Mouse (Mus musculus) kidney, adult 11 months (tissue): ENCODE results near the gene Dppa5a.
A peak's percentile ranks its signal among the peaks of the same experiment; 100 is the strongest.
"Not testable (repeated sequence)": the region's sequence is repeated elsewhere in the genome, so short reads cannot be mapped to it uniquely, and the experiment has no call there.

Experiments
- DNase-seq: peaks from one replicate; pipeline ENCODE4 v3.0.0; 2022

The Dppa5a gene

DNA sequence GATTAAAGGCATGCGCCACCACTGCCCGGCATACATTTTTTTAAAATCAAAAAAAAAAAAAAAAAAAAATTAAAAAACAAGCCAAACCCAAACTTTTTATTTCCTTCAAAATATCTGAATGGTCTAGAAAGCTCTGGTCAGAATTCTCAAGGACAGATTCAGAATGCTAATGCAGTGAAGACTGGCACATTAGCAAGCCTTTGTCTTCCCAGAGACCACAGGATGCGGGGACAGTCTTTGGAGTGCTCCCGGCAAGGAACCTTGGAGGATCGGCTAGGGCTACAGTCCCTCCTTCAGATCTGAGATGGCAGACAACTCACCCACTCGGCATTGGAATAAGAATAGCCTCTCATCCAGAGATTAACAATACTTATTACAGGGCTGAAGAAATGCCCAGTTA, 3.3 kb downstream of the Dppa5a start:
- DNase-seq = no peak

DNA sequence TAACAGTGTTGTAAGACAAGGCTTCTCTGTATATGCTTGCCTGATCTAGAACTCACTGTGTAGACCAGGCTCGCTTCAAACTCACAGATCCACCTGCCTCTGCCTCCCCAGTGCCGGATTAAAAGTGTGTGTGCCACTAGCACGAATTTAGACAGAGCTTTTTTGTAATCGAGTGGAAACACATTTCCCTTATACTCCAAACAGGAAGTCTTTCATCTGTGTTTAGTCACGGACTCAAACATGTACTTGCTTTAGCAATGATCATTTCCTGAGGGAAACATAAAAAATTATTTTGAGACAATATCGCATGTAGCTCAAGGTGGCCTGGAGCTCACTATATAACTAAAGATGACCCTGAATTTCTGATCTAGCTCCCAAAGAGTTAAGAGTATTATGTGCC, 4.6 kb downstream of the Dppa5a start:
- DNase-seq = no peak

DNA sequence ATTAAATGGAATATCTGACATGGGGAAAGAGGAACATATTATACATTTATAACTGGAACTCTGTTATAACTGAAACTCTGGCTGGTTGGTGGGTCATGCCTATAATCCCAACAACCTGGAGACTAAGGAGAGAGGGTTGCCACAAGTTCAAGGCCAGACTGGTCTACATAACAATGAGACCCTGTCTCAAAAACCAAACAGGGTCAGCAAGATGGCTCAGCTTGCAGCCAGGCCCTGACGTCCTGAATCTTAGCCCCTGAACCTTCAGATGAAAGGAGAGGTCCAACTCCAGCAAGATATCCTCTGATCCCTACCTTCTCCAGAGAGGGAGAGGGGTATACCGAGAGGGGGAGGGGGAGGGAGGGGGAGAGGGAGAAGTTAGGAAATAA, 7.5 kb downstream of the Dppa5a start:
- no peak for DNase-seq

DNA sequence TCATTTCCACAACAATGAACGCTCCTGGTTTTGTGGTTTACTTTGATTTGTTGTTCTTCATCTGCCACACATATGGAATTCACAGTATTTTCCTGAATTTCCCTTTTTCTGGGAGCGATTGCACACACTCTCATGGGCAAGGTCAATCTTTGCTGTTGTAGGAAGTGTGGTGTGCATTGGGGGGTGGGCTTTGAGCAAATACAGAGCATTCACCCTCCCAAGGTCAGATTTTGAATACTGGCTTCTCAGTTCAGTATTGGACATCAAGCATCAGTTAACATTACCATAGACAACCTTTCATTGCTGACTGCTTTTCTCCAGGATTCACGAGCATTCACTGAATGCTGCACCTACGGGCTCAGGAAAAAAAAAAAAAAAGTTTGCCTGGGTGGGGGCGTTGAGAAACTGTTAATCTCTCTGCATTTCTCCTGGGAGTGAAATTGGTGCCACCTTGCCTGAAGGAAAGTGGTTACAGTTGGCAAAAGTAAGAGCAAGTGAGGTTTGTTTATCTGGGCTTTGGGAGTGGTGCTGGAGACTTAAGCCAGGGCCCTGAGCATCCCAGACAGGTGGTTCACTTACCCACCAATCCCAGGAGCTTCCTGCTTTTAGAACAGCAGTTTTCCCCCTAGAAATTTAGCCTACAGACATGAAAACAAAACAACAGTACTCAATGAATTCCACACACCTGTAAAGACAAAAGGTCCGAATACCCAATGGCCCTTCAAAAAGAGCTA, 8.1 kb downstream of the Dppa5a start:
- no peak for DNase-seq

DNA sequence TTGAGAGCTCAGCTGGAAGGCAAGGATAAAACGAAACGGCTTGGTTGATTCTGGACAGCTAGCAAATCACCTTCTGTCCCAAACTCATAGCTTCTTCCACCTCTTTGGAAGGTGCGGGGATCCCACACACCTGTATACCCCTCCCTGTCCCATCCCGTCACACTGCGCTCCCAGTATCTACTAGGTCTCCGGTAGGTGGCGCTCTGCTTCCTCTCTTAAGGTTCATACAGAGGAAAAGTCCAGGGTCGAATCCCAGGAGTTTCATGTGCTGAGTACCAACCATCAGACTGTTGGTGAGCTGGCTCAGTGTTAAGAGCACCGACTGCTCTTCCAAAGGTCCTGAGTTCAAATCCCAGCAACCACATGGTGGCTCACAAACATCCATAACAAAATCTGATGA, 9.9 kb downstream of the Dppa5a start:
- DNase-seq = peak; percentile 51

DNA sequence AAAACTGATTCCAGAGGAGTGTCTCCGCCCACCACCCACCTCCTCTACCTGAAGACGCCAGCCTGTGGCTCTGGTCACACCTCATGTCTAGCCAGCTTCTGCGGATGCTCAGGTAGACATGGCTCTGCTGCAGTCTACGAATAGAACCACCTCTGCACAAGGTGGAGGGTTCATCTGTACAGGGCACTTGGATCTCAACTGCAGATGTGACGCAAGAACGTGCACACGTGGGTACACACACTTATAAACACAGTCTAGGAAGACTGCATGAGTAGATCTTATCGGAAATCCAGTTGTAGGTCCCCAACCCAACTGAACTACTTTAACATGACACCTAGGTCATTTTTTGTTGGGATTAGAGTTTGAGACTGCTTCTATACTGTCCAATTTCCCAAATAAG, 12.4 kb downstream of the Dppa5a start, which contains the start of gene Gsta2:
Gene Gsta2, minus strand, starts transcription at position 178 of the 400 bp plus-strand sequence.
- no peak for DNase-seq

DNA sequence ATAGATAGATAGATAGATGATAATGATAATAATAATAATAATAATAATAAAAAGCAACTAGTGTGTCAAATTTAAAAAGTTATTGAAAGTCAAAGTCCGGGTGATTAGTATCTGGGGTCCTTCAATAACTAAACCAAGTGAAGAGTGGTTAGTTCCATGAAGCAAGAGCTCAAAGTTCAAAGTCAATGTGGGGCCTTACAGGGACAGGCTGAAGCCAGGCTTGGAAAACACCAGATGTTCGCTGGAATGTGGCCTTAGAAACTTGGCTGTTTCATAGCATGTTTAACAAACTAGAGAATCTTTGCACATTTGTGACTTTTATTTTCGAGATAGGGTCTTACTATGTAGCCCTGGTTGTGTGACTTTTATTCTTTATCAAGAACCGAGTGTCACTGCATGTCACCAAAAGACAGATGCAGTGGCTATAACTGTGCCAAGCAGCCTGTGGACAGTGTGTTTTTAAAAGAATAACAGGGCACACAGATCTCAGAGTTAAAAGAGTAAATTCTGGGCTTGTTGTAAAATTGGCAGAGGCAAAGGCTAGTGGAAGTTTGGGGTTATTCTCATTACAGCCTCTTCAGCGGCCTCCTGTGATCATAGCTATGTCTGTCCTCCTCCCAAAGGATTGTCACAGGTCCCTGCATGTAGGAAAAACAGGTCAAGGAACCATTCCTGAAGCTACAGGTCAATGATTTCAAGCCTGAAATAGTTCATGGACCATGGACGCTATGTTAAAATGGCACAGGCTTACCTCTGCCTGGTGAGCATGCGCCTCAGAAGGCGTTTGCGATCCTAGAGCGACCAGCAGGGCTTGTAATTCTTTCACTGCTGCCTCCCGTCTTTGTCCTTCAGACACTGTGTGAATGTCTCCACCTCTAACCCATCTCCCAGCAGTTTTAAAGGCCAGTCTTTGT, 13.1 kb downstream of the Dppa5a start:
- peak; percentile 53 for DNase-seq

DNA sequence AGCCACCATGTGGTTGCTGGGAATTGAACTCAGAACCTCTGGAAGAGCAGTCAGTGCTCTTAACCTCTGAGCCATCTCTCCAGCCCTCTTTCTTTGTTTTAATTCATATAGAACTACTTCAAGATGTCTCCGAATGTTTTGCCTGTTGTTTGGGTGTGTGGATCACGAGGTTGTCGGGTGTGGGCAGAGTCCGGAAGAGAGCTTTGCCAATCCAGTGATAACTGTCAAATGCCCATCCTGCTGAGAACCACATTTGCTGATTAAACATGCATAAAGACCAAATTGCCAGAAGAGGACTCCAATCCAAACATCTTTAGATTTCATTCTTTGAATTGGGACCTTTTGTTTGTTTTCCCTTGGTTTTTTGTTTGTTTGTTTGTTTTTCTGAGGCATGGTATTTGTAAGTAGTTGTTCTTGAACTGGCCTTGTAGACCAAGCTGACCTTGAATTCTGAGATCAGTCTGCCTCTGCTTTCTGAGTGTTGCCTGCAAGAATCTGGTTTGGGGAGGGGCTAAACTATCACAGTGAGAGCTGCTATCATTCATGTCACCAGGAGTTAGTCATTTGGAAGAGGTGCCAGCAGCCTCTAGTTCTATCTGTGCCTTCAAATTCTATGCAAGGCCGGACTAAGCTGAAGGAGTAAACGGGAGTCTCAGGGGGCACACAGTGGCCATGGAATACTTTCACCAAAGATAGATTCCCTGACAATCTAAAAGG, 16.3 kb downstream of the Dppa5a start:
- DNase-seq = no peak

DNA sequence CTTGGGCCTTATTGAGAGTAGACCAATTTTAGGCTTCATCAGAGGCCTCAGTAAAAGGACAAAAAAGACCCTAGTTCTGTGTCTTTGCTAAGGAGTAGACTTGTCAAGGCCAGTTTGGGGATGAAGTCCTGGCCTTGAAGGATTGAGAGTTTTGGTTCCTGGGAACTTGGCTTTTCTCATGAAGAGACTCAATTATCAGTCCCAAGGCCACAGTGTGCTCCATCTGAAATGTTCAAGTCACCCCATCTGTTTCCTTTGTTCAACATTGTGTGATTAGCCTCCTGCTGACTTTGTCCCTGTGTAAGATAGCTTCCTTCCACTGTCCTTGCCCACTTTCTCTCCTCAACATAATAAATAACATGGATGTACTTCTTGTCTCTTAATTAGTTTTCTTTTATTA, 18.0 kb downstream of the Dppa5a start:
- DNase-seq = not testable (repeated sequence)

DNA sequence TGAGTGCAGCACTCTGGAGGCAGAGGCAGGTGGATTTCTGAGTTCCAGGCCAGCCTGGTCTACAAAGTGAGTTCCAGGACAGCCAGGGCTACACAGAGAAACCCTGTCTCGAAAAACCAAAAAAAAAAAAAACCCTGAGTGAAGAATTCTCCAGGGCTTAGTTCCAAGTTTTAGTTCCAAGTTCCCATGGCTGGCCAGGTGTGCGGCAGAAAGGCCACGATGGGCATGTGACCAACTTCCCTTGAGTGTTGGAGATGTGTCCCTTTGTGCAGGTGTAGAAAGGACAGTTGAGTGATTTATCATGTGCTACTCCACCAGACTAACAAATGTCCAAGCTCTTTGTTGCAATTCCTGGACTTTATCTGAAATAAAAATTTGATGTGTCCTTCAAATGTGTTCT, 18.8 kb downstream of the Dppa5a start:
- peak; percentile 47 for DNase-seq

DNA sequence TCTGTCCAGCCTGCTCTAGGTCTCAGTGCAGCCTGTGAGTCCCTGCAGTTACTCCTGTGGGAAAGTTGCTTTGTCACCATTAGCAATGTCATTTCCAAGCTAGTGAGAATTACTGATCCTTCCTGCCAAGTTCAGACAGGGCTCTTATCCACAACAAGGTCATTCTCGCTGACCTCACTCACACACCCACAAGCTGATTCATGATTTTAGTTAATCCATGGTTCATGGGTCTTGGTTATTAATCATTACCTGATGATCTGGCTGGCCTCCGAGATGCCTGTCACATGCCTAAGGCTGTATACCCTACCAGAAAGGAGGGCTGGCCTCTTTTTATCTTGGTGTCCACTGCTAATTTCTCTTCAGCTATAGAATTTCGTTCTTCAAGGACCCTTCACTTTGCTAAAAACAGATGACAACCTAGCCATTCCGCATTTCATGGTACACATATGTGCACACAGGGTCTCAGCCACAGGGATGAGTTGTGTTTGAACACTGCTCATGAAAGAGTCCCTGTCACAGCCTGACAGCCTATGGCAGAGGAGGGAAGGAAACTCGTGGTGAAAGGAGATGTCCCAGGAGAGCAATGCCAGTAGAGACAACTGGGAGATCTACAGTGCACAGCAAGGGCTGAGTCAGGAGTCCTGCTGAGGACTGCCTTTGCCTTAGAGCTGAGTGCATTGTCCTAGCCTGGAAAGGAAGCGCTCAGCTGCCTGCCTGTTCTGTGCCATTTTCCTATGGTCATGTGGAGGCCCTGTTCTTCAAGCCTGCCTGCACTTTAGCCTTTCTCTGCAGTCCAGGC, 19.6 kb downstream of the Dppa5a start:
- DNase-seq = peak; percentile 94

DNA sequence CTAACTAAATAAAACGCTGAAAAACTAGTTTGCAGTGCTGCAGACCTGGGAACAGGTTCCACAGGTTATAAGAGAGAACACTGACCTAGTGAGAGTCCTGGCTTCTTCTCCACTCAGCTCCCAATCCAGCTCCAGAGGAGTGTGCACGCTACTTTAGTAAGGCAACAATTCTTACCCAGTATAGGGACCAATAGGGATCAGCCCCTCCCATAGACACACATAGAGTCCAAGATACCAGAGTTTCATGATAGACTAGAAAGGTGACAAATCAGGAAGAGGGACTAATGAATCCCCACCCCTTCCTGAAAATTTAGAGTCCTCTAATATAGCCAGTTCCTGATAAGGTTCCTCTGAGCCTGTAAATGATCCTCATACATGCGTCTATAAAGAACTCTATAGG, 21.0 kb downstream of the Dppa5a start:
- DNase-seq = peak; percentile 49

DNA sequence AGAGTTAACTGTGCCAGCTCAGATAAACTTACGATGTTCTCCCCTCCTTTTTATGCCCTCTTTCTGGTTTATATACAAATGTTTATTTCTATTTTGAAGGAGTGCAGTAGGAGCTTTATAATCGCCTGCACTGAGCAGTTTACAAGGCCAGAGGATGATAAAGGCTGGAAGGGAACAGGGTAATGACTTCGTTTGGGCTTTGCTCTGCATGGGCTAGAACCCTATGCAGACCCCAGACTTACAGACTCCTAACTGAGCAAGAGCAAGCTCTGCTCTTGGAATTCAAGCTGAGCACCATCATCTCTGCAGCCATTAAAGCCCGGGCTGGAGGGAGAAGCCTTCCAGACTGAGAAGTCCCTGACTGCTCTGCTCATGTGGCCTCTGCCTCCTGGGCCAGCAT, 22.7 kb downstream of the Dppa5a start:
- not testable (repeated sequence) for DNase-seq

DNA sequence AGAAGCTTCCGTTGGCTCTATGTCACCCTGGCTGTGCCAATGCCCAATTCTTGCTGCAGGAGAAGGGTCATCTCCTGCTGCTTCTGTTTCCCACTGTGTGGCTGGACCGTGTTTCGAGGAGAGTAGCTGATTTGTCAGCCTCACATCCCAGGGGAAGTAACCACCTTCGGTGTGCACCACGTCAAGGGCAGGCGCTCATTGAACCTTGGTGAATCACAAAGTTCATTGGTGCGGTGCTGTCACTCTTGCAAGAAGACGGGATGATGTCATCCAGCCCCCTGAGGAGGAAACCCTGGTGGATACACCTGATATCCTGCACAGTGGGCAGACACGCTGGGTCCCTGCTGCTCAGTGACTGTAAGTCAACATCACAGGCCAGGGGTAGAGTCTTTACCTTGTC, 24.9 kb downstream of the Dppa5a start:
- peak; percentile 55 for DNase-seq

DNA sequence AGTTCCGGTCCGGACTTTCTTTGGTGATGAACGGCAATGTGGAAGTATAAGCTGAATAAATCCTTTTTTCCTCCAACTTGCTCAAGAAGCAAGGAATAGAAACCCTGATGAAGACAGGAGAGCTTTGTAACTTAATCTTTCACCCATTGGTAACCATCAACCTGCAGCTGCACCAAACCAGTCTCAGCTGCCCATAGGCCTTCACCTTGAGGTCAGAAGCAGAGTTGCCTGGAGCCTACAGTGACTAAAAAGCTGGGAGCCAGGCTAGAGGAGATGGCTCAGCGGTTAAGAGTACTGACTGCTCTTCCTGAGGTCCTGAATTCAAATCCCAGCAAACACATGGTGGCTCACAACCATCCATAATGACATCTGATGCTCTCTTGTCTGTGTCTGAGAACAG, 25.5 kb downstream of the Dppa5a start:
- DNase-seq = peak; percentile 19

DNA sequence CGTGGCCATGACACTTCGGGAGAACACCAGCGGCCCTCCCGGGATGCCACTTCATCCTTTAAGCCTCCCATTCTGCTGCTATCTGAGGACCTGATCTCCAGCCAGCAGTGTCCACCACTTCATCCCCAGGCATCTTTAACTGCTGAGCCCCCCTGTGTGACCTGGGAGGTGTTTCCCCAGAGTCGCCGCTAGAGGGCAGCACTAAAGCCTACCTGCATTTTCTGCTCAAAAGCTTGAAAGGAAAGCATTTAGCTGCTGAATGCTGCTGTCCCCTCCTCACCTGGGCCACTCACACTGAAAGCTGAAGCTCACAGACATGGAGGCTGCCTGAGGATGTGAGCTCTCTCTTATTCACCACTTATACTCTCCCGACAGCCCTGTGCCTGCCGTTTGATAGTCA, 27.7 kb downstream of the Dppa5a start:
- peak; percentile 24 for DNase-seq

DNA sequence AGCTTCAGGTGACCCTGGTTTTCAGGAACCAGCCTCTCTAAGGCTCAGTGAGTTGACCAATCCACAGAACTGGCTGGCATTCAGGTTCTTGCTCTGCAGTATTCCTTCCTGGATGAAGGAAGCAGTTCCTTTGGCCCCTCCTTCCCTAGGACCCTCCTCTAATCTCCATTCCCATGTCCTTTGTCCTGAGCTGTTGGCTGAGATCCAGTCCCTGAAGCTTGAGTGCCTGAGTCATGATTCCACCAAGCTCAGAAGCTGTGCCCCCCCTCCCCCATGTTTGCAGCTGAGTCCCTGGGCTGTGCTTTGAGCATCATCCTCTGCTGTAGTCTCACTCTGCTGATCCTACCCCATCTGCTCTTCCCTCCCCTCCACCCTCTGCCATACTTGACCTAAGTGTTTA, 30.9 kb downstream of the Dppa5a start:
- DNase-seq = not testable (repeated sequence)

DNA sequence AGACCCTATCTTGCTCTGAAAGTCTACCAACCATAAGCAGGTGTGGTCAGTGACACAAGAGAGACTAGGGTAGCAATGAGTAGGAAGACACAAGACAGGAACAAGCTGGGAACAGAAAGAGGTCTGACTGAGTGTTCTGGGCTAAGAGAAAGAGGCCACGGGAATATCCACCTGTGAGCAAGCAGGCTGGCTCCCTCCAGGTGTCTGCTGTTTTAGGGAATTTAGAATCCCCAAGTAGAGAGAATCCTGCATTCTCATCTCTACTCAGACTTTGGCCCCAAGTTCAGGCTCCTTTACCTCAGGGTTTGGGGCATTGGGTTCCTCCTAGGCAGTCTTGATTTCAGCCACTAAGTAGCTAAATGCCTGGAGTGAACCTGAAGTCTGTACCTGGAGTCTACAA, 40.7 kb downstream of the Dppa5a start, which contains the start of gene Omt2b:
Gene Omt2b, plus strand, starts transcription at position 301 of the 400 bp plus-strand sequence.
- DNase-seq = not testable (repeated sequence)

DNA sequence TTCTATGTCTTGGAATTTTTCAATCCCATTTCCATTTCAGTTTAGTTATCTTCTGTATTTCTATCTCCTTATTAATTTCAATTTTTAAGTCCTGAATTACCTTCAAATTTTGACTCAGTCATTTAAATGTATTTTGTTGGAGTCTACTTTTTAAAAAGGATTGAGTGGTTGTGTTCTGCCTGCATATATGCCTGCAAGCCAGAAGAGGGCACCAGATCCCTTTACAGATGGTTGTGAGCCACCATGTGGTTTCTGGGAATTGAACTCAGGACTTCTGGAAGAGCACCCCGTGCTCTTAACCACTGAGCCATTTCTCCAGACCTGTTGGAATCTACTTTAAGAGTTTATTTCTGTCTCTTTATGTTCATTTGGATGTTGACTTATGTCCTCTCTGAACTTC, 48.5 kb downstream of the Dppa5a start:
- DNase-seq = no peak
